Mouse (Mus musculus): ENCODE measurements around the gene Samhd1.

GRCm38 (mm10) chr2:157136176-157136575, 1.1 kb upstream of the Samhd1 start:
- TF ChIP-seq GATA1 (IDR thresholded peaks at IDR 0.05; ENCODE audit: low read length) = no peak
- TF ChIP-seq TAL1 (IDR thresholded peaks at IDR 0.05; ENCODE audit: low read length) = no peak

Data from erythroblast, embryonic 14.5 days (primary cell).